Mouse (Mus musculus) G1E (cell line): Measurements from ENCODE around the gene Dlg5. TPM values are rescaled to one million over a fixed set of nuclear protein-coding genes. Genes with fewer than 3 reads are reported as not detected.
A peak's percentile ranks its signal among the peaks of the same experiment; 100 is the strongest.

Source experiments
- ATAC-seq: 2 replicates; pipeline ENCODE4 v1.8.0; 2016; ENCODE audit warnings: mild to moderate bottlenecking; ENCODE audit not compliant: insufficient number of reproducible peaks, poor library complexity, low FRiP score, severe bottlenecking; ENCODE audit errors: extremely low read depth
- DNase-seq: peaks from one replicate; pipeline ENCODE4 v3.0.0; 2012; ENCODE audit warnings: low spot score
- H3K27me3 ChIP-seq: 2 replicates; pipeline ENCODE4 v1.6.1; 2012; ENCODE audit warnings: mild to moderate bottlenecking, low read length, inconsistent platforms; ENCODE audit not compliant: insufficient read depth
- H3K36me3 ChIP-seq: replicated peaks from 2 replicates; pipeline ENCODE3; 2012; ENCODE audit warnings: mild to moderate bottlenecking, inconsistent platforms
- H3K4me1 ChIP-seq: 2 replicates; pipeline ENCODE4 v1.6.1; 2012; ENCODE audit warnings: low read depth, low read length, inconsistent platforms, mixed read lengths; ENCODE audit not compliant: insufficient read depth
- H3K4me3 ChIP-seq: 2 replicates; pipeline ENCODE4 v1.5.1; 2012; ENCODE audit warnings: low read depth, mild to moderate bottlenecking, inconsistent platforms, low read length, moderate library complexity, mixed read lengths
- H3K9me3 ChIP-seq: replicated peaks from 2 replicates; pipeline ENCODE4 v1.6.1; 2012; ENCODE audit warnings: inconsistent platforms
- CTCF ChIP-seq: IDR thresholded peaks from 2 replicates; pipeline ENCODE4 v1.5.1; 2012; ENCODE audit warnings: low read depth, low read length, inconsistent platforms, mixed read lengths
- GATA1 ChIP-seq: IDR thresholded peaks from 2 replicates; pipeline ENCODE4 v1.6.1; 2012; ENCODE audit warnings: borderline replicate concordance, low read length, inconsistent platforms, mixed read lengths
- GATA2 ChIP-seq: IDR thresholded peaks from 2 replicates; pipeline ENCODE4 v1.6.1; 2012; ENCODE audit warnings: low read depth, low read length, inconsistent platforms, borderline replicate concordance
- POLR2AphosphoS5 ChIP-seq: IDR thresholded peaks from 2 replicates; pipeline ENCODE4 v1.6.1; 2012; ENCODE audit warnings: low read depth, low read length, inconsistent platforms; ENCODE audit not compliant: insufficient replicate concordance
- TAL1 ChIP-seq: conservative IDR thresholded peaks from 2 replicates; pipeline ENCODE4 v1.6.1; 2012; ENCODE audit warnings: low read depth, low read length, inconsistent platforms, mixed read lengths
- polyA plus RNA-seq: library from polyadenylated mRNA; stranded (reverse); fragments of >175 nt; gene quantifications from 2 replicates; pipeline ENCODE4 v1.2.3, GENCODE M21; 2012
- total RNA-seq, 2 experiments: library from RNA; stranded (forward) in 1 of 2; stranded (reverse) in 1 of 2; fragments of 200-1000 nt in 1 of 2; fragments of >200 nt in 1 of 2; fragmentation: Nextera tagmentation in 1 of 2; gene quantifications; 2 replicates each; pipeline ENCODE4 v1.2.3; 2014 to 2017

Dlg5 gene
- total and polyA plus RNA-seq, 3 experiments, result 2.4 to 22.7 (median 13.6) TPM

DNA sequence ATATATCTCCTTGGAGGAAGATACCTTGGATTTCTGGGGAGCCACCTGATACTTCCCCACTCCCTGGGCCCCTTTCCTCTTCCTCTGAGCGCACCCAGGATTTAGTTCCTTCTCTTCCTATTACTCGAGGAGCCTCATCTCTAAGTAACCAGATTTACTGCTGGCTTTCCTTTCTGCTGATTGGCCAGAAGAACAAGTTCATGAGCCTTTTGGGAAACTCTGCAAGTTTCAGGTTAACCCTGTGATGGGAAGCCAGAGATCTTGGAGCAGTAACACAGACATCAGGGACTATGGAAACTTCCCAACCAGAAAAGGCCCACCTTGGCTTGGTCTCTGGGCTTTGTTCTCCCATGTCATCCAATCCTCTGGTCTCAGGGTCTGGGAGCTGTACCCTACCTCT, 10.2 kb upstream of the Dlg5 start:
- H3K9me3 ChIP-seq, result 0 out of 2 replicates have a peak, but pooled peaks cover 2% of the 10 kb centered on the region
- H3K4me3 ChIP-seq, result no peak overlapping the region
- H3K36me3 ChIP-seq, result no peaks in the 10 kb centered on the region
- DNase-seq (no peak), ATAC-seq (no peak)
- H3K27me3 ChIP-seq, result peaks cover 17% of the 10 kb centered on the region; the same call in 1 of the 2 replicates
- H3K4me1 ChIP-seq, result no peaks in the 10 kb centered on the region; the same call in 1 of the 2 replicates
- no peak for TF ChIP-seq TAL1
- TF ChIP-seq POLR2AphosphoS5, result no peak
- no peak for TF ChIP-seq CTCF
- no peak for TF ChIP-seq GATA2
- TF ChIP-seq GATA1, result no peak

DNA sequence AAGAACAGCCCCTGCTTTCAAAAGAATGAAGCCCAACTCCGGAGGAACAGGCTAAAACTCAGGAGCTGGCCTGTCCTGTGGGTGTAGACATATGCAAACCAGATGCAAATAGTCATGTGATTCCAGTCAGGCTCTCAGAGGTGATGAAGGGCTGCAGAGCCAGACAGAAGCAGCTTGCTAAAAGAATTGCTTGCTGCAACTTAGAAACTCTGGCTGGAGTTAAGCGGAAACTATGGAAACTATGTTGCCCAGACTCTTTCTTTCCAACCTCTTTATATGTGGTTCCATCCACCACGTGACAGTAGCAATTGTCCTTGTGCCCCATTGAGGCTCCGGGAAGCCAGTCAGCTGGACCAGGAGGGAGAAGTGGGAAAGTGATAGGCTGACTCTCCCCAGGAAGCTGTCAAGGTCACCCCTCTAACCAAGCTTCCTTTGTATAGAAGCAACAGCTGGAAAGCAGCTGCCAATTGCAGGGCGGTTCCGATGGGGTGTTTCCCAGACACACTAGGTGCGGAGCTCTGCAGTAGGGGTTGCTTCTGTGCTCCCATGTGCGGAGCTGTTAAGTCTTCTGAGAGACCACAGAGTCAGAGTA, 8.0 kb upstream of the Dlg5 start:
- 0 out of 2 replicates have a peak, but pooled peaks cover 2% of the 10 kb centered on the region for H3K9me3 ChIP-seq
- peaks cover 24% of the 10 kb centered on the region; the same call in 1 of the 2 replicates for H3K27me3 ChIP-seq
- ATAC-seq (no peak), DNase-seq (no peak)
- H3K4me1 ChIP-seq, result no peaks in the 10 kb centered on the region; the same call in 1 of the 2 replicates
- TF ChIP-seq GATA1 (no peak), TAL1 (no peak), POLR2AphosphoS5 (no peak), GATA2 (no peak), CTCF (no peak)
- no peaks in the 10 kb centered on the region for H3K36me3 ChIP-seq
- no peak overlapping the region for H3K4me3 ChIP-seq

DNA sequence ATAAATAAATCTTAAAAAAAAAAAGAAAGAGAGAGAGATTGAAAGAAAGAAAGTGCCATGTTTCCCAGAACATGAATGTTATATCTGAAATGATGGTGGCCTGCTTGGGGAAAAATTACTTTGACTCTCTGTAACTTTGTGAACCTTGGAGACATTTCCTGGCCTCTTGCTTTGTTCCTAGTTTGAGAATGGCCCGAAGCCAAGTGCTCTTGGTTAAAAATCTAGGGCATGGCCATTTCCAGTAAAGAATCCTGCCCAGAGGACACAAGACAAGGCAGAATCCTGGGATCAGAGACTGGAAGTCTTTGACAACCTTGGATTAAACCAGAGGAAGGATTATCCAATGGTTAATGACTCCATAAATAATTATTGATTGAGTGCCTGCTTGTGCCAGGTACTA, 5.6 kb upstream of the Dlg5 start:
- no peak overlapping the region for H3K4me3 ChIP-seq
- H3K36me3 ChIP-seq, result no peaks in the 10 kb centered on the region
- H3K9me3 ChIP-seq, result 0 out of 2 replicates have a peak, but pooled peaks cover 2% of the 10 kb centered on the region
- TF ChIP-seq GATA1 (no peak), TAL1 (no peak), POLR2AphosphoS5 (no peak), GATA2 (no peak), CTCF (no peak)
- H3K27me3 ChIP-seq, result peaks cover 30% of the 10 kb centered on the region
- H3K4me1 ChIP-seq, result peaks cover 3% of the 10 kb centered on the region
- DNase-seq, result no peak
- no peak for ATAC-seq

DNA sequence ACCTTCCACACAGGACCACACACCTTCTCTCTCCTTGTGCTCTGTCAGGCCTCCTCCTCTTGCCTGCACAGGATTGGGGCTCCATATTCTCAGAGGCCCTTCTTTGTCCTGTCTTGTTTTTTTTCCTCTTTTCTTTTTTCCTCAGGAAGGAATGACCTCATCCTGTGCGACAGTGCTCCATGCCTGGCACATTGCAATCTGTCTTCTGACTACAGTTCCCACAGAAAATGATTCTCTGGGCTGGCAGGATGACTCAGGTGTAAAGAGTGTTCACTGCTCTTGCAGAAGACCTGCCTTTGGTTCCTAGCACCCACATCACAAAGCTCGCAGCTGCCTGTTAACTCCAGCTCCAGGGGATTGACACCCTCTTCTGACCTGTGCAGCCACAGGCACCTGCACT, 4.2 kb upstream of the Dlg5 start:
- H3K4me1 ChIP-seq, result peaks cover 11% of the 10 kb centered on the region
- H3K27me3 ChIP-seq, result peaks cover 32% of the 10 kb centered on the region
- H3K36me3 ChIP-seq, result no peaks in the 10 kb centered on the region
- no peak for ATAC-seq
- no peak overlapping the region for H3K4me3 ChIP-seq
- no peak for DNase-seq
- no peak for TF ChIP-seq CTCF
- TF ChIP-seq POLR2AphosphoS5, result no peak
- no peak for TF ChIP-seq TAL1
- no peak for TF ChIP-seq GATA2
- TF ChIP-seq GATA1, result no peak
- 0 out of 2 replicates have a peak, but pooled peaks cover 2% of the 10 kb centered on the region for H3K9me3 ChIP-seq

DNA sequence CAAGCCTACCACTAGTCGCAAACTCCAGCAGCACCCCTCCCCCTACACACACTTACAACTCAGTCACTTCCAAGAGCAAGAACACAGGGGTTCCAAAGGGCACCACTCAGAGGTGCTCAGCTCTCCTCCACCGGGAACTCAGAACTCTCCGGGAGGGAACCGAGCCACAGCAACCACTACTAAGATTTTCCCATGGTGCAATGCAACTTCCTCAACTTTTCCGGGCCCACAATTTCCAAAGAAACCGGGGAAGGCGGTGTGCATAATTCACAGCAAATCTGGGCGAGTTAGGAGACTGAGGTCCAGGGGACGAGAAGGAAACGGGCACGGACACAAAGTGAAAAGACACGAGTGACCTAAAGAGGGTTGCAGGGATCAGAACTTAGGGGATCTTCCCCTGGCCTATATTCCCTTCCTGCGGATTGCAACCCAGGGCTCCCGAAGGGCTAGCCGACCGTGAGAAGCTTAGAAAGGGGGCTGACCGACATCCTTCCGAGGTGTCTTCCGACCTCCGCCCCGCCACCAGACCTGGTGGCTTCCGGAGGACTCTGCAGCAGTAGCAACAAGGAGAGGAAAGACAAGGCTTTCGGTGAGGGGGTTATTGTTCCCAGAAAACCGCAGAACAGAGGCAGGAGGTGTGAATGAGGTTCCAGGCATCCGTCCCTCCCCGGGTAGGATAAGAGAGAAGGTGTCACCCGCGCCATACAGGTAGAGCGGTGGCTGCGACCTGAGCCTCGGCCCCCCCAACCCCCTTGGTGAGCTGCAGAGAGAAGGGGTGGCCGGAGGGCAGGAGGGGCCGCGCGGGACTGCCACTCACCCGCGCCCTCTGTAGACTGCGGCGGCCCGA, 1.2 kb downstream of the Dlg5 start:
- Histone ChIP-seq H3K4me3 (peak overlapping the region; percentile 86), H3K9me3 (no peaks in the 10 kb centered on the region), H3K27me3 (peaks cover 19% of the 10 kb centered on the region), H3K36me3 (peaks cover 2% of the 10 kb centered on the region), H3K4me1 (peaks cover 21% of the 10 kb centered on the region)
- no peak for DNase-seq
- TF ChIP-seq POLR2AphosphoS5 (no peak), CTCF (no peak), GATA2 (no peak), GATA1 (no peak), TAL1 (no peak)
- 0 out of 2 replicates have a peak, but pooled peaks have one; percentile 17 for ATAC-seq

DNA sequence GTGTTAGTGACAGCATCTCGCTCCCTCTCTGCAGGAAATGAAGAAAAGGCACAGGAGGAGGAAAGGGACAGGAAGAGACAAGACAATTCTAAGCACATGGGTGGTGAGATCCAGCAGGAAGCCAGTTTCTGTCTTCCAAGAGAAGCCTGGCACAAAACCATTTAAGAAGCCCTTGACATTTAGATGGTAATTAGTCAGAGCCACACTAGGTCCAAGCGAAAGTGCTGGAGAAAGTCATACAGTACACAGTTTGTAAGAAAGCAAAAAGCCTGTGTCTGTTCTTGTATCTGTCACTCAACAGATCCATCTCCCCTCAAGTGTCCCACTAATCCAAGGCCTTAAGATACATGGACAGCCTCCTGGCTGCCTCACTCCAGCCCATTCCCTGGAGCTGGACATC, 3.7 kb downstream of the Dlg5 start:
- Histone ChIP-seq H3K9me3 (no peaks in the 10 kb centered on the region), H3K36me3 (peaks cover 2% of the 10 kb centered on the region), H3K4me3 (no peak overlapping the region), H3K4me1 (peaks cover 21% of the 10 kb centered on the region), H3K27me3 (peaks cover 16% of the 10 kb centered on the region; the same call in 1 of the 2 replicates)
- ATAC-seq, result no peak
- no peak for DNase-seq
- no peak for TF ChIP-seq GATA1
- TF ChIP-seq TAL1, result no peak
- TF ChIP-seq POLR2AphosphoS5, result no peak
- no peak for TF ChIP-seq GATA2
- TF ChIP-seq CTCF, result no peak
